ENCODE assay signal across 8 mouse cellular contexts in the genomic region with DNA sequence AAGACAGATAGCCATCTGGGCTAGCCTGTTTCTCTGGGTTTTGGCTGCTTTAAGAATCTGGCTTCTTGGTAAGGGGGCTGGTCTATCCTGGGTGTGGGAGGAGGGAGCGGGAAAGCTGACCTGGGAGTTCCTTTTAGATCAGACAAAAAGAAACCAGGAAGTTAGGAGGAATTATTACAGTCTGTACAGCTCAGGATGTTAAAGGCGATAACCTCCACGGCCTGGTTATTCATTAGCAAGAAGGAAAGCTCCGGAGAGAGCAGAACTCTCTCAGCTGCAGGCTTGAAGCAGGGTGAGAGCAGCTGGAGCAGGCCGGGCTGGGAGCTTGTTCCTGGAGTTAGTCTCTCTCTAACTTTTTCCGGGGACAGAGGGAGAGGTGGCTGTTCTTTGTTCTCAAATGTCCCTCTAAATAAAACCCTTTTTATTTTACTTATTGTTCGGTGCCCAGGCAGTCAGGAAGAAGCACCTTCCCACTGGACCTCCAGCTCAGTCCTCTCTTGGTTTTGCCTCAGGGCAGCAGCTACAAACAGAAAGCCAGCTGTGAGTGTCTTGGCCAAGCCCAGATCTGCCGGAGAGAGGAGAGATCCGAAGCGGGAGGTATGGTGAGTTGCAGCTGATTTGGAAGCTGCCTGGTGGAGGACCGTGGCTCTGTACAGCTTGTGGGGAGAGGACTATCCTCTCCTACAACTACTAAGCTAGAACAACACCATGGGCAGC. TPM values are rescaled to one million over a fixed set of nuclear protein-coding genes. Genes with fewer than 3 reads are reported as not detected.
DNase-seq lines count a peak whose midpoint lies in the region; ATAC-seq and TF ChIP-seq lines count a peak whose summit lies in the region.

A gene (plus strand): TSS at position 103 of the 717 bp plus-strand sequence.

- H3K4me2 ChIP-seq in intestine, embryonic 14.5 days (ENCODE audit: low read length) = peak within 1 kb of the TSS; percentile 53
- H3K4me2 ChIP-seq in liver, embryonic 14.5 days (ENCODE audit: low read depth) = peak within 1 kb of the TSS; percentile 30

- no peak for TF ChIP-seq EP300 in liver, embryonic 14.5 days (IDR thresholded peaks at IDR 0.05; ENCODE audit: low read depth)

- peak within 1 kb of the TSS; percentile 64 for H3K9ac ChIP-seq in intestine, embryonic 14.5 days (ENCODE audit: low read length)
- no peak within 1 kb of the TSS for H3K9ac ChIP-seq in liver, embryonic 14.5 days (replicated peaks)

- peaks cover 10% of the 10 kb centered on the region for H3K4me1 ChIP-seq in embryonic fibroblast, embryonic 13.5 days (ENCODE audit: control insufficient read depth, insufficient read depth, low read length)
- no peaks in the 10 kb centered on the region; the same call in 1 of the 2 replicates for H3K4me1 ChIP-seq in intestine, embryonic 14.5 days (replicated peaks; ENCODE audit: control insufficient read depth, insufficient read depth, low read length)
- H3K4me1 ChIP-seq in liver, embryonic 14.5 days (replicated peaks; ENCODE audit: control insufficient read depth in 2 of 2, insufficient read depth in 2 of 2, low read length in 1 of 2) = no peaks in the 10 kb centered on the region
- peaks cover 3% of the 10 kb centered on the region; the same call in 1 of the 2 replicates for H3K4me1 ChIP-seq in small intestine, adult 2 months (ENCODE audit: control insufficient read depth, insufficient read depth, insufficient read length, low read length)

- peak; percentile 47; the same call in 1 of the 2 replicates for TF ChIP-seq POLR2A in embryonic fibroblast, embryonic 13.5 days (IDR thresholded peaks at IDR 0.05; ENCODE audit: low read depth, low read length)
- peak; percentile 97 for TF ChIP-seq POLR2A in small intestine, adult 2 months (IDR thresholded peaks at IDR 0.05; ENCODE audit: low read depth, low read length)

- 15% methylated on average over 11 of the region's 11 CpGs for WGBS in intestine, embryonic 14.5 days
- 22% methylated on average over 11 of the region's 11 CpGs for WGBS in liver, embryonic 14.5 days (ENCODE audit: insufficient replicate concordance)
- 4% methylated on average over 11 of the region's 11 CpGs for WGBS in small intestine, adult 2 months

- no peak for TF ChIP-seq CTCF in embryonic fibroblast, embryonic 13.5 days (IDR thresholded peaks at IDR 0.05; ENCODE audit: borderline replicate concordance, insufficient read depth, low read length)
- TF ChIP-seq CTCF in liver, embryonic 14.5 days (IDR thresholded peaks at IDR 0.05; ENCODE audit: low read depth) = no peak
- no peak for TF ChIP-seq CTCF in small intestine, adult 2 months (IDR thresholded peaks at IDR 0.05; ENCODE audit: extremely low read depth, insufficient read length, insufficient replicate concordance, low read depth, low read length)

- H3K27me3 ChIP-seq in intestine, embryonic 14.5 days (replicated peaks; ENCODE audit: control insufficient read depth, insufficient read depth, low read length) = no peaks in the 10 kb centered on the region
- no peaks in the 10 kb centered on the region for H3K27me3 ChIP-seq in liver, embryonic 14.5 days (ENCODE audit: control insufficient read depth, insufficient read depth, low read length)
- no peaks in the 10 kb centered on the region for H3K27me3 ChIP-seq in small intestine, adult 2 months (ENCODE audit: control insufficient read depth, insufficient read depth, low read length)

- no peaks in the 10 kb centered on the region for H3K36me3 ChIP-seq in intestine, embryonic 14.5 days (ENCODE audit: control insufficient read depth, insufficient read depth, low read length)
- no peaks in the 10 kb centered on the region for H3K36me3 ChIP-seq in liver, embryonic 14.5 days (replicated peaks; ENCODE audit: control insufficient read depth, insufficient read depth, low read depth)
- no peaks in the 10 kb centered on the region for H3K36me3 ChIP-seq in small intestine, adult 2 months (ENCODE audit: control insufficient read depth, insufficient read depth, low read length)

- no peaks in the 10 kb centered on the region for H3K9me3 ChIP-seq in intestine, embryonic 14.5 days (ENCODE audit: control insufficient read depth, low read length)
- H3K9me3 ChIP-seq in liver, embryonic 14.5 days (ENCODE audit: control insufficient read depth, low read length) = no peaks in the 10 kb centered on the region

- ATAC-seq in intestine, embryonic 14.5 days (replicated peaks; ENCODE audit: low FRiP score, low TSS enrichment, low read depth) = peak; percentile 93
- peak; percentile 53; the same call in 1 of the 2 replicates for ATAC-seq in liver, embryonic 14.5 days (ENCODE audit: insufficient read depth)

- peak within 1 kb of the TSS; percentile 58 for H3K4me3 ChIP-seq in embryonic fibroblast, embryonic 13.5 days (ENCODE audit: insufficient read depth, low read length)
- peak within 1 kb of the TSS; percentile 47 for H3K4me3 ChIP-seq in intestine, embryonic 14.5 days (ENCODE audit: low read depth, low read length)
- peak within 1 kb of the TSS; percentile 31 to 45 for H3K4me3 ChIP-seq in liver, embryonic 14.5 days (ENCODE audit: insufficient read depth in 1 of 2, low read depth in 2 of 2, low read length in 2 of 2)
- peak within 1 kb of the TSS; percentile 97 for H3K4me3 ChIP-seq in small intestine, adult 2 months (ENCODE audit: low read depth, low read length)

- H3K27ac ChIP-seq in embryonic fibroblast, embryonic 13.5 days (ENCODE audit: insufficient read depth, low read length) = peak within 1 kb of the TSS; percentile 75
- peak within 1 kb of the TSS; percentile 91 for H3K27ac ChIP-seq in intestine, embryonic 14.5 days (ENCODE audit: low read depth)
- H3K27ac ChIP-seq in liver, embryonic 14.5 days = no peak within 1 kb of the TSS
- H3K27ac ChIP-seq in small intestine, adult 2 months (ENCODE audit: insufficient read depth, low read depth, low read length) = peak within 1 kb of the TSS; percentile 100

- DNase-seq in gastrocnemius, adult 18-20 months (ENCODE audit: low spot score) = peak; percentile 4
- no peak for DNase-seq in gastrocnemius, postnatal 36 days
- DNase-seq in intestine, embryonic 14.5 days (ENCODE audit: low spot score) = peak; percentile 80
- no peak for DNase-seq in liver, embryonic 14.5 days (ENCODE audit: low read depth in 3 of 3, low spot score in 3 of 3)
- no peak for DNase-seq in thymus, postnatal 36 days
- DNase-seq in thymus, postnatal 25 days = no peak

- intact Hi-C loops in gastrocnemius, postnatal 36 days (cut with DNase I) = no loop called here

RNA-seq across cellular contexts. Expression of the gene that starts here (rescaled TPM):
- under 1 TPM; 0.53 to 0.69 TPM for total RNA-seq in gastrocnemius, adult 18-20 months (2021)
- total RNA-seq in gastrocnemius, postnatal 36 days (2021) = 1 to 10 TPM in 1 of 2 experiments, under 1 TPM in 1; 0.69 to 1.1 TPM
- polyA plus RNA-seq in embryonic fibroblast, embryonic 13.5 days (2011; ENCODE audit: insufficient read length, low read depth, missing spikeins) = 14.0 and 14.3 TPM in 2 replicates
- polyA plus RNA-seq in intestine, embryonic 14.5 days (2014; fragmentation: Nextera tagmentation; extraction: Ambion mirVana) = 18.5 and 19.8 TPM in 2 replicates
- 0.35 and 0.46 TPM in 2 replicates for polyA plus RNA-seq in liver, embryonic 14.5 days (2012; rRNA removed)
- 0.95 and 1.4 TPM in 2 replicates for polyA plus RNA-seq in liver, embryonic 14.5 days (2014; fragmentation: Nextera tagmentation; extraction: Ambion mirVana)
- 11.5 and 13.0 TPM in 2 replicates for polyA plus RNA-seq in small intestine, adult 2 months (2012; rRNA removed)

Comparison
In these comparisons a context has a peak if more than half of its experiments do, and no peak if none do; other contexts are left out.
1. Peak in DNase-seq in gastrocnemius, adult 18-20 months; RNA of the gene not detected or under 1 TPM.
2. H3K4me3 ChIP-seq: peak in every context shown above with its lines; median percentile 97 in small intestine, adult 2 months; 58 in embryonic fibroblast, embryonic 13.5 days; 47 in intestine, embryonic 14.5 days; 38 in liver, embryonic 14.5 days.